Mouse (Mus musculus): Measurements from ENCODE around the gene Oxgr1. TPM values are rescaled to one million over a fixed set of nuclear protein-coding genes. Genes with fewer than 3 reads are reported as not detected.

The Oxgr1 gene
- polyA plus RNA-seq (2012; rRNA removed) (0.08 TPM in 2 replicates), polyA plus RNA-seq (2014; fragmentation: Nextera tagmentation; extraction: Ambion mirVana) (0.08 and 0.23 TPM in 2 replicates)

GRCm38 (mm10) chr14:120042187-120042820, at the start of gene Oxgr1:
TSS of gene Oxgr1 (minus strand) at chr14:120042435.
- peak; percentile 78 for ATAC-seq (ENCODE audit: low FRiP score, low read depth)
- peak within 1 kb of the TSS; percentile 37 for H3K4me2 ChIP-seq (replicated peaks; ENCODE audit: low read depth, low read length, severe bottlenecking)
- no peaks in the 10 kb centered on the region for H3K27me3 ChIP-seq (ENCODE audit: control insufficient read depth, insufficient read depth, low read length)
- H3K9ac ChIP-seq (ENCODE audit: low read depth, low read length, severe bottlenecking) = peak within 1 kb of the TSS; percentile 37; the same call in 1 of the 2 replicates
- TF ChIP-seq POLR2A (IDR thresholded peaks at IDR 0.05; ENCODE audit: borderline replicate concordance, extremely low read depth, insufficient read depth, insufficient read length) = no peak
- WGBS = 44% methylated on average over 17 of the region's 17 CpGs
- peak; percentile 62 for DNase-seq (ENCODE audit: low spot score)
- no peaks in the 10 kb centered on the region for H3K9me3 ChIP-seq (ENCODE audit: control insufficient read depth, low read length)
- H3K27ac ChIP-seq (replicated peaks; ENCODE audit: low read depth, low read length) = peak within 1 kb of the TSS; percentile 56
- H3K4me1 ChIP-seq (ENCODE audit: control insufficient read depth, insufficient read depth, low read length) = peaks cover 5% of the 10 kb centered on the region; the same call in 1 of the 2 replicates
- H3K4me3 ChIP-seq (replicated peaks; ENCODE audit: low read length) = peak within 1 kb of the TSS; percentile 21
- H3K36me3 ChIP-seq (ENCODE audit: control insufficient read depth, insufficient read depth, low read length) = no peaks in the 10 kb centered on the region

- no peak overlapping the region for H3K4me2 ChIP-seq (replicated peaks; ENCODE audit: low read depth, low read length, severe bottlenecking)
- ATAC-seq (ENCODE audit: low FRiP score, low read depth) (no peak), DNase-seq (ENCODE audit: low spot score) (peak; percentile 34)
Observed at GRCm38 (mm10) chr14:120090401-120090800, 48.2 kb upstream of the Oxgr1 start.

GRCm38 (mm10) chr14:120089649-120090360, 47.6 kb upstream of the Oxgr1 start:
- no peak overlapping the region for H3K4me2 ChIP-seq (replicated peaks; ENCODE audit: low read depth, low read length, severe bottlenecking)
- ATAC-seq (ENCODE audit: low FRiP score, low read depth) (peak; percentile 23; the same call in 1 of the 2 replicates), DNase-seq (ENCODE audit: low spot score) (peak; percentile 50)

More at GRCm38 (mm10) chr14:120090401-120090800, 48.2 kb upstream of the Oxgr1 start:
- H3K9me3 ChIP-seq (ENCODE audit: control insufficient read depth, low read length) = no peaks in the 10 kb centered on the region
- 15% methylated on average over 1 of the region's 1 CpGs for WGBS
- H3K36me3 ChIP-seq (ENCODE audit: control insufficient read depth, insufficient read depth, low read length) = no peaks in the 10 kb centered on the region
- no peak overlapping the region for H3K4me3 ChIP-seq (replicated peaks; ENCODE audit: low read length)
- no peaks in the 10 kb centered on the region; the same call in 1 of the 2 replicates for H3K4me1 ChIP-seq (ENCODE audit: control insufficient read depth, insufficient read depth, low read length)
- H3K9ac ChIP-seq (ENCODE audit: low read depth, low read length, severe bottlenecking) = no peak overlapping the region
- H3K27ac ChIP-seq (replicated peaks; ENCODE audit: low read depth, low read length) = peak overlapping the region; percentile 63
- TF ChIP-seq POLR2A (IDR thresholded peaks at IDR 0.05; ENCODE audit: borderline replicate concordance, extremely low read depth, insufficient read depth, insufficient read length) = no peak
- no peaks in the 10 kb centered on the region for H3K27me3 ChIP-seq (ENCODE audit: control insufficient read depth, insufficient read depth, low read length)

GRCm38 (mm10) chr14:120089006-120089648, 46.9 kb upstream of the Oxgr1 start:
- H3K9ac ChIP-seq (ENCODE audit: low read depth, low read length, severe bottlenecking) = no peak overlapping the region
- no peaks in the 10 kb centered on the region for H3K36me3 ChIP-seq (ENCODE audit: control insufficient read depth, insufficient read depth, low read length)
- WGBS = 61% methylated on average over 7 of the region's 7 CpGs
- ATAC-seq (ENCODE audit: low FRiP score, low read depth) = 0 out of 2 replicates have a peak, but pooled peaks have one; percentile 23
- no peaks in the 10 kb centered on the region for H3K27me3 ChIP-seq (ENCODE audit: control insufficient read depth, insufficient read depth, low read length)
- no peaks in the 10 kb centered on the region; the same call in 1 of the 2 replicates for H3K4me1 ChIP-seq (ENCODE audit: control insufficient read depth, insufficient read depth, low read length)
- no peak overlapping the region for H3K4me3 ChIP-seq (replicated peaks; ENCODE audit: low read length)
- peak; percentile 12 for DNase-seq (ENCODE audit: low spot score)
- peak overlapping the region; percentile 1; the same call in 1 of the 2 replicates for H3K27ac ChIP-seq (replicated peaks; ENCODE audit: low read depth, low read length)
- no peak for TF ChIP-seq POLR2A (IDR thresholded peaks at IDR 0.05; ENCODE audit: borderline replicate concordance, extremely low read depth, insufficient read depth, insufficient read length)
- no peak overlapping the region for H3K4me2 ChIP-seq (replicated peaks; ENCODE audit: low read depth, low read length, severe bottlenecking)
- no peaks in the 10 kb centered on the region for H3K9me3 ChIP-seq (ENCODE audit: control insufficient read depth, low read length)

More at GRCm38 (mm10) chr14:120089649-120090360, 47.6 kb upstream of the Oxgr1 start:
- Histone ChIP-seq H3K4me1 (ENCODE audit: control insufficient read depth, insufficient read depth, low read length) (no peaks in the 10 kb centered on the region; the same call in 1 of the 2 replicates), H3K36me3 (ENCODE audit: control insufficient read depth, insufficient read depth, low read length) (no peaks in the 10 kb centered on the region), H3K9ac (ENCODE audit: low read depth, low read length, severe bottlenecking) (no peak overlapping the region), H3K27ac (replicated peaks; ENCODE audit: low read depth, low read length) (peak overlapping the region; percentile 63), H3K4me3 (replicated peaks; ENCODE audit: low read length) (no peak overlapping the region), H3K9me3 (ENCODE audit: control insufficient read depth, low read length) (no peaks in the 10 kb centered on the region), H3K27me3 (ENCODE audit: control insufficient read depth, insufficient read depth, low read length) (no peaks in the 10 kb centered on the region)
- 23% methylated on average over 14 of the region's 14 CpGs for WGBS
- no peak for TF ChIP-seq POLR2A (IDR thresholded peaks at IDR 0.05; ENCODE audit: borderline replicate concordance, extremely low read depth, insufficient read depth, insufficient read length)
